Mouse (Mus musculus): ENCODE data around the gene 1500009L16Rik. TPM values are rescaled to one million over a fixed set of nuclear protein-coding genes. Genes with fewer than 3 reads are reported as not detected.

The 1500009L16Rik gene
- total and polyA plus RNA-seq, 2 experiments, result not detected

DNA sequence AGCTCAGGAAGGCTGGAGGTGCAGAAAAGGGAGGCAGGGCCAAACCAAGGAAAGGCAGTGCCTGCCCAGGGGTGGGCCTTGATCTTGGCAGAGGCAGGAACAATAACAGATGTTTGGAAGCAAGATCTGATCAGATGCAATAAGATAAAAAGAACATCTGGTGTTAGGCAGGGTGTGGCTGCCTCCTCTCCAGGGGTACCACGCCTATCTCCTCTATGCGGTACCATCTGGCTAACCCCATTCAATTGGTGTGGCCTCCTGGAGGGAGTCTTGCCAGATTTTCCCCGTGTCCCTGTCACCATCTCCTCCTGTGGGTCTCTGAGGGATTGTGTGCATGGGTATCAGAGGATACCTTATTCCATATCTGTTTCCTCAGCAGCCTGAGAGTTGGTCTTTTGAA, 12.7 kb upstream of the 1500009L16Rik start:
- H3K4me3 ChIP-seq (ENCODE audit: insufficient read depth, low read depth, low read length), result no peak overlapping the region
- no peaks in the 10 kb centered on the region for H3K79me2 ChIP-seq (ENCODE audit: control insufficient read depth, insufficient read depth, low read length)
- no peak overlapping the region for H3K9ac ChIP-seq (ENCODE audit: low read depth, low read length)
- no peaks in the 10 kb centered on the region for H3K27me3 ChIP-seq (ENCODE audit: control insufficient read depth, insufficient read depth, low read length)
- TF ChIP-seq CTCF (IDR thresholded peaks at IDR 0.05; ENCODE audit: low read depth, low read length) (no peak), POLR2A (IDR thresholded peaks at IDR 0.05; ENCODE audit: extremely low read depth, insufficient read depth, low read length) (no peak)
- no peak for DNase-seq (ENCODE audit: extremely low read depth, low read depth, low spot score)
- 87% methylated on average over 3 of the region's 3 CpGs for WGBS
- no peak overlapping the region for H3K27ac ChIP-seq (replicated peaks; ENCODE audit: insufficient read depth, low read depth, low read length)
- no peaks in the 10 kb centered on the region for H3K36me3 ChIP-seq (ENCODE audit: control insufficient read depth, insufficient read depth, low read length)
- H3K4me1 ChIP-seq (ENCODE audit: control insufficient read depth, insufficient read depth, low read length), result no peaks in the 10 kb centered on the region

- DNase-seq (ENCODE audit: extremely low read depth, low read depth, low spot score), result no peak
- Histone ChIP-seq H3K27ac (replicated peaks; ENCODE audit: insufficient read depth, low read depth, low read length) (no peak overlapping the region), H3K27me3 (ENCODE audit: control insufficient read depth, insufficient read depth, low read length) (no peaks in the 10 kb centered on the region), H3K4me3 (ENCODE audit: insufficient read depth, low read depth, low read length) (no peak overlapping the region), H3K9ac (ENCODE audit: low read depth, low read length) (no peak overlapping the region), H3K4me1 (ENCODE audit: control insufficient read depth, insufficient read depth, low read length) (no peaks in the 10 kb centered on the region), H3K79me2 (ENCODE audit: control insufficient read depth, insufficient read depth, low read length) (no peaks in the 10 kb centered on the region), H3K36me3 (ENCODE audit: control insufficient read depth, insufficient read depth, low read length) (no peaks in the 10 kb centered on the region)
- TF ChIP-seq CTCF (IDR thresholded peaks at IDR 0.05; ENCODE audit: low read depth, low read length) (no peak), POLR2A (IDR thresholded peaks at IDR 0.05; ENCODE audit: extremely low read depth, insufficient read depth, low read length) (no peak)
- WGBS, result 58% methylated on average over 10 of the region's 10 CpGs
Measured at GRCm38 (mm10) chr10:83711769-83712168, 10.9 kb upstream of the 1500009L16Rik start.

- no peak overlapping the region for H3K4me3 ChIP-seq (ENCODE audit: insufficient read depth, low read depth, low read length)
Measured at GRCm38 (mm10) chr10:83718855-83719474, 3.7 kb upstream of the 1500009L16Rik start.

GRCm38 (mm10) chr10:83723055-83723454, 390 bp downstream of the 1500009L16Rik start:
- Histone ChIP-seq H3K9ac (ENCODE audit: low read depth, low read length) (no peak overlapping the region), H3K4me3 (ENCODE audit: insufficient read depth, low read depth, low read length) (peak overlapping the region; percentile 14; the same call in 1 of the 2 replicates)
- WGBS, result 2% methylated on average over 23 of the region's 23 CpGs

More at GRCm38 (mm10) chr10:83718855-83719474, 3.7 kb upstream of the 1500009L16Rik start:
- Histone ChIP-seq H3K27ac (replicated peaks; ENCODE audit: insufficient read depth, low read depth, low read length) (no peak overlapping the region), H3K9ac (ENCODE audit: low read depth, low read length) (no peak overlapping the region), H3K36me3 (ENCODE audit: control insufficient read depth, insufficient read depth, low read length) (no peaks in the 10 kb centered on the region), H3K27me3 (ENCODE audit: control insufficient read depth, insufficient read depth, low read length) (peaks cover 2% of the 10 kb centered on the region; the same call in 1 of the 2 replicates), H3K4me1 (ENCODE audit: control insufficient read depth, insufficient read depth, low read length) (peaks cover 4% of the 10 kb centered on the region; the same call in 1 of the 2 replicates), H3K79me2 (ENCODE audit: control insufficient read depth, insufficient read depth, low read length) (no peaks in the 10 kb centered on the region)
- TF ChIP-seq POLR2A (IDR thresholded peaks at IDR 0.05; ENCODE audit: extremely low read depth, insufficient read depth, low read length) (no peak), CTCF (IDR thresholded peaks at IDR 0.05; ENCODE audit: low read depth, low read length) (no peak)
- 78% methylated on average over 12 of the region's 12 CpGs for WGBS
- no peak for DNase-seq (ENCODE audit: extremely low read depth, low read depth, low spot score)

GRCm38 (mm10) chr10:83724351-83725059, 1.8 kb downstream of the 1500009L16Rik start:
- no peak for DNase-seq (ENCODE audit: extremely low read depth, low read depth, low spot score)
- 91% methylated on average over 15 of the region's 15 CpGs for WGBS
- H3K4me1 ChIP-seq (ENCODE audit: control insufficient read depth, insufficient read depth, low read length), result peaks cover 4% of the 10 kb centered on the region; the same call in 1 of the 2 replicates
- H3K27ac ChIP-seq (replicated peaks; ENCODE audit: insufficient read depth, low read depth, low read length), result no peak overlapping the region
- peaks cover 2% of the 10 kb centered on the region; the same call in 1 of the 2 replicates for H3K27me3 ChIP-seq (ENCODE audit: control insufficient read depth, insufficient read depth, low read length)
- no peaks in the 10 kb centered on the region for H3K36me3 ChIP-seq (ENCODE audit: control insufficient read depth, insufficient read depth, low read length)
- H3K4me3 ChIP-seq (ENCODE audit: insufficient read depth, low read depth, low read length), result no peak overlapping the region
- no peak overlapping the region for H3K9ac ChIP-seq (ENCODE audit: low read depth, low read length)
- no peaks in the 10 kb centered on the region for H3K79me2 ChIP-seq (ENCODE audit: control insufficient read depth, insufficient read depth, low read length)
- TF ChIP-seq POLR2A (IDR thresholded peaks at IDR 0.05; ENCODE audit: extremely low read depth, insufficient read depth, low read length), result no peak
- TF ChIP-seq CTCF (IDR thresholded peaks at IDR 0.05; ENCODE audit: low read depth, low read length), result peak; percentile 38

More at GRCm38 (mm10) chr10:83723055-83723454, 390 bp downstream of the 1500009L16Rik start:
- Histone ChIP-seq H3K36me3 (ENCODE audit: control insufficient read depth, insufficient read depth, low read length) (no peaks in the 10 kb centered on the region), H3K79me2 (ENCODE audit: control insufficient read depth, insufficient read depth, low read length) (no peaks in the 10 kb centered on the region), H3K27ac (replicated peaks; ENCODE audit: insufficient read depth, low read depth, low read length) (no peak overlapping the region), H3K4me1 (ENCODE audit: control insufficient read depth, insufficient read depth, low read length) (peaks cover 4% of the 10 kb centered on the region; the same call in 1 of the 2 replicates), H3K27me3 (ENCODE audit: control insufficient read depth, insufficient read depth, low read length) (peaks cover 2% of the 10 kb centered on the region; the same call in 1 of the 2 replicates)
- TF ChIP-seq CTCF (IDR thresholded peaks at IDR 0.05; ENCODE audit: low read depth, low read length), result no peak
- TF ChIP-seq POLR2A (IDR thresholded peaks at IDR 0.05; ENCODE audit: extremely low read depth, insufficient read depth, low read length), result no peak
- no peak for DNase-seq (ENCODE audit: extremely low read depth, low read depth, low spot score)
